In the genomic region with DNA sequence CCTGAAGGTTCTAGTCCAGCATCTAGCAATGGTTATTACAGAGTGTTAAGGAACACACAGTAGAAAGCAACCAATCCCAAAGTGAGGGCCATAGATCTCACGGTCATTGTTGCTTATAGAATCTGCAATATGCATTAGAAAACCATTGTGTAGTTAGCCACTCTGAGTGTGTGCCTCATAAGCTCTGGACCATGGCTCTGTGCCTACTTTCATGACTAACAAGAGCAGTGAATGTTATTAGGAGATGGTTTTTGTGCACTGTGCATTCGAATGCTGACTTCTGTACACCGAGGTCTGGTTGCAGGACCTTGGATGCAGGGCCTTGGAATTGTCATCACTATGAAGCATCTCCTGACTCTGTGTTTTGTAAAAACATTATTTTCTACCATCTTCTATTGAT, we compare ENCODE assay signal across 30 mouse cellular contexts.
"Had no signal": no experiment of that assay in that cellular context is flagged by ENCODE, and none has a peak within 500 bp of the region (broad histone marks: within the 10 kb centered on the region; RNA-seq: fewer than 3 reads in every experiment).

No protein-coding gene starts in this region.

- H3K9ac ChIP-seq: limb, embryonic 12.5 days; limb, embryonic 13.5 days; limb, embryonic 15.5 days; liver, embryonic 12.5 days; liver, embryonic 13.5 days; liver, embryonic 14.5 days; liver, embryonic 15.5 days; liver, postnatal 0 days; lung, embryonic 14.5 days; lung, embryonic 15.5 days; midbrain, embryonic 12.5 days; midbrain, embryonic 13.5 days; midbrain, embryonic 15.5 days; neural tube, embryonic 12.5 days had no signal

- H3K4me1 ChIP-seq: limb, embryonic 10.5 days; limb, embryonic 12.5 days; limb, embryonic 13.5 days; limb, embryonic 15.5 days; lung, embryonic 15.5 days; midbrain, embryonic 13.5 days; midbrain, embryonic 15.5 days; neural tube, embryonic 12.5 days had no signal

- H3K27me3 ChIP-seq: limb, embryonic 12.5 days; limb, embryonic 13.5 days; limb, embryonic 15.5 days; liver, embryonic 12.5 days; liver, embryonic 13.5 days; liver, embryonic 15.5 days; lung, embryonic 15.5 days; megakaryocyte, embryonic 14.5 days; midbrain, embryonic 13.5 days; midbrain, embryonic 15.5 days; neural tube, embryonic 12.5 days had no signal

- H3K36me3 ChIP-seq: limb, embryonic 10.5 days; limb, embryonic 12.5 days; limb, embryonic 13.5 days; limb, embryonic 15.5 days; liver, embryonic 12.5 days; liver, embryonic 13.5 days; liver, embryonic 15.5 days; lung, embryonic 15.5 days; midbrain, embryonic 12.5 days; midbrain, embryonic 13.5 days; midbrain, embryonic 15.5 days; neural tube, embryonic 12.5 days had no signal

- H3K4me2 ChIP-seq: limb, embryonic 12.5 days; limb, embryonic 13.5 days; limb, embryonic 15.5 days; liver, embryonic 11.5 days; liver, embryonic 12.5 days; liver, embryonic 13.5 days; liver, embryonic 15.5 days; lung, embryonic 14.5 days; lung, embryonic 15.5 days; midbrain, embryonic 12.5 days; midbrain, embryonic 13.5 days; midbrain, embryonic 15.5 days; neural tube, embryonic 12.5 days had no signal

- H3K27ac ChIP-seq: limb, embryonic 10.5 days; limb, embryonic 12.5 days; limb, embryonic 13.5 days; limb, embryonic 15.5 days; liver, embryonic 12.5 days; liver, embryonic 13.5 days; liver, embryonic 14.5 days; liver, embryonic 15.5 days; lung, embryonic 15.5 days; macrophage; midbrain, embryonic 12.5 days; midbrain, embryonic 13.5 days; midbrain, embryonic 15.5 days; neural tube, embryonic 12.5 days had no signal

- H3K9me3 ChIP-seq: limb, embryonic 10.5 days; limb, embryonic 12.5 days; limb, embryonic 13.5 days; limb, embryonic 15.5 days; liver, embryonic 12.5 days; liver, embryonic 13.5 days; liver, embryonic 15.5 days; lung, embryonic 15.5 days; midbrain, embryonic 12.5 days; midbrain, embryonic 13.5 days; midbrain, embryonic 15.5 days; neural tube, embryonic 12.5 days had no signal

- ATAC-seq: liver, embryonic 12.5 days; liver, postnatal 0 days; lung, postnatal 0 days; midbrain, embryonic 13.5 days; midbrain, embryonic 15.5 days; midbrain, embryonic 16.5 days had no signal

- H3K4me3 ChIP-seq: limb, embryonic 10.5 days; limb, embryonic 12.5 days; limb, embryonic 13.5 days; limb, embryonic 15.5 days; liver, embryonic 12.5 days; liver, embryonic 13.5 days; liver, embryonic 15.5 days; lung, embryonic 15.5 days; megakaryocyte, embryonic 14.5 days; midbrain, embryonic 12.5 days; midbrain, embryonic 13.5 days; midbrain, embryonic 15.5 days; myocyte; neural tube, embryonic 12.5 days had no signal

- DNase-seq: left cerebral cortex, postnatal 4 days; liver; liver, embryonic 13.5 days; liver, postnatal 0 days; lung, adult 18-20 months; lung, adult 2 months; lung, embryonic 14.5 days; lung, postnatal 10 days; lung, postnatal 14 days; lung, postnatal 36 days; lung, postnatal 4 days; midbrain, embryonic 14.5 days had no signal
